Mouse (Mus musculus): ENCODE measurements around the gene Thtpa.

Thtpa gene

GRCm38 (mm10) chr14:55105836-55106809 lies 11.5 kb downstream of the Thtpa start, which contains the start of gene Ap1g2:
Ap1g2 (minus strand) TSS chr14:55106593.
- DNase-seq (ENCODE audit: low read depth) = peak; percentile 61

- DNase-seq (ENCODE audit: low read depth) = no peak
Measured at GRCm38 (mm10) chr14:55106990-55107389, 12.4 kb downstream of the Thtpa start.

GRCm38 (mm10) chr14:55108202-55108870 lies 13.8 kb downstream of the Thtpa start:
- no peak for DNase-seq (ENCODE audit: low read depth)

GRCm38 (mm10) chr14:55109048-55109873 lies 14.7 kb downstream of the Thtpa start:
- DNase-seq (ENCODE audit: low read depth) = no peak

GRCm38 (mm10) chr14:55110076-55110475 lies 15.5 kb downstream of the Thtpa start:
- no peak for DNase-seq (ENCODE audit: low read depth)

GRCm38 (mm10) chr14:55111720-55112119 lies 17.1 kb downstream of the Thtpa start:
- DNase-seq (ENCODE audit: low read depth) = no peak

- no peak for DNase-seq (ENCODE audit: low read depth)
Measured at GRCm38 (mm10) chr14:55113351-55113974, 18.9 kb downstream of the Thtpa start.

GRCm38 (mm10) chr14:55113975-55114645 lies 19.5 kb downstream of the Thtpa start:
- DNase-seq (ENCODE audit: low read depth) = no peak

GRCm38 (mm10) chr14:55114759-55115701 lies 20.4 kb downstream of the Thtpa start:
- peak; percentile 16 for DNase-seq (ENCODE audit: low read depth)

- DNase-seq (ENCODE audit: low read depth) = no peak
Measured at GRCm38 (mm10) chr14:55115846-55116245, 21.3 kb downstream of the Thtpa start.

GRCm38 (mm10) chr14:55116425-55117200 lies 22.0 kb downstream of the Thtpa start, which contains the start of gene Jph4:
Jph4 (minus strand) TSS chr14:55116935.
- no peak for DNase-seq (ENCODE audit: low read depth)

- no peak for DNase-seq (ENCODE audit: low read depth)
Measured at GRCm38 (mm10) chr14:55118852-55119251, 24.3 kb downstream of the Thtpa start.

GRCm38 (mm10) chr14:55119421-55120134 lies 25.0 kb downstream of the Thtpa start:
- DNase-seq (ENCODE audit: low read depth) = no peak

GRCm38 (mm10) chr14:55121947-55122346 lies 27.4 kb downstream of the Thtpa start:
- peak; percentile 87 for DNase-seq (ENCODE audit: low read depth)

- DNase-seq (ENCODE audit: low read depth) = no peak
Measured at GRCm38 (mm10) chr14:55122359-55122758, 27.8 kb downstream of the Thtpa start.

GRCm38 (mm10) chr14:55125711-55126110 lies 31.1 kb downstream of the Thtpa start:
- DNase-seq (ENCODE audit: low read depth) = no peak

GRCm38 (mm10) chr14:55126521-55126920 lies 31.9 kb downstream of the Thtpa start:
- no peak for DNase-seq (ENCODE audit: low read depth)

- no peak for DNase-seq (ENCODE audit: low read depth)
Measured at GRCm38 (mm10) chr14:55135676-55136075, 41.1 kb downstream of the Thtpa start.

Measured in fibroblast of lung, adult 2 months (primary cell).